Mouse (Mus musculus): ENCODE data around the gene Nr1i2. TPM values are rescaled to one million over a fixed set of nuclear protein-coding genes. Genes with fewer than 3 reads are reported as not detected.
"Not testable (repeated sequence)": the region's sequence is repeated elsewhere in the genome, so short reads cannot be mapped to it uniquely, and the experiment has no call there.

Gene Nr1i2
- total RNA-seq (2017), result not detected in 2 replicates

- peak in 1 of 2 experiments; percentile 53; a peak in 1 of 4 replicates for ATAC-seq (replicated peaks in 1 of 2; ENCODE audit: insufficient read depth in 1 of 2, low FRiP score in 2 of 2, low TSS enrichment in 1 of 2, low read depth in 1 of 2, poor library complexity in 2 of 2, severe bottlenecking in 2 of 2)
Observed at GRCm38 (mm10) chr16:38294685-38295348, at the start of gene Nr1i2. Gene Nr1i2, minus strand, starts transcription at chr16:38294824.

GRCm38 (mm10) chr16:38341396-38342324 lies 47.0 kb upstream of the Nr1i2 start, which contains the start of gene Maats1:
Gene Maats1, minus strand, starts transcription at chr16:38342143.
- ATAC-seq (replicated peaks in 1 of 2; ENCODE audit: insufficient read depth in 1 of 2, low FRiP score in 2 of 2, low TSS enrichment in 1 of 2, low read depth in 1 of 2, poor library complexity in 2 of 2, severe bottlenecking in 2 of 2), result peak; percentile 81 to 85

GRCm38 (mm10) chr16:38338077-38338476 lies 43.5 kb upstream of the Nr1i2 start:
- ATAC-seq (replicated peaks in 1 of 2; ENCODE audit: insufficient read depth in 1 of 2, low FRiP score in 2 of 2, low TSS enrichment in 1 of 2, low read depth in 1 of 2, poor library complexity in 2 of 2, severe bottlenecking in 2 of 2), result not testable (repeated sequence)

- ATAC-seq (replicated peaks in 1 of 2; ENCODE audit: insufficient read depth in 1 of 2, low FRiP score in 2 of 2, low TSS enrichment in 1 of 2, low read depth in 1 of 2, poor library complexity in 2 of 2, severe bottlenecking in 2 of 2), result no peak
Observed at GRCm38 (mm10) chr16:38334431-38334830, 39.8 kb upstream of the Nr1i2 start.

GRCm38 (mm10) chr16:38329340-38329739 lies 34.7 kb upstream of the Nr1i2 start:
- no peak for ATAC-seq (replicated peaks in 1 of 2; ENCODE audit: insufficient read depth in 1 of 2, low FRiP score in 2 of 2, low TSS enrichment in 1 of 2, low read depth in 1 of 2, poor library complexity in 2 of 2, severe bottlenecking in 2 of 2)

GRCm38 (mm10) chr16:38326778-38327397 lies 32.3 kb upstream of the Nr1i2 start:
- no peak for ATAC-seq (replicated peaks in 1 of 2; ENCODE audit: insufficient read depth in 1 of 2, low FRiP score in 2 of 2, low TSS enrichment in 1 of 2, low read depth in 1 of 2, poor library complexity in 2 of 2, severe bottlenecking in 2 of 2)

- no peak for ATAC-seq (replicated peaks in 1 of 2; ENCODE audit: insufficient read depth in 1 of 2, low FRiP score in 2 of 2, low TSS enrichment in 1 of 2, low read depth in 1 of 2, poor library complexity in 2 of 2, severe bottlenecking in 2 of 2)
Observed at GRCm38 (mm10) chr16:38324311-38324710, 29.7 kb upstream of the Nr1i2 start.

- ATAC-seq (replicated peaks in 1 of 2; ENCODE audit: insufficient read depth in 1 of 2, low FRiP score in 2 of 2, low TSS enrichment in 1 of 2, low read depth in 1 of 2, poor library complexity in 2 of 2, severe bottlenecking in 2 of 2), result peak; percentile 83 to 87
Observed at GRCm38 (mm10) chr16:38321452-38321935, 26.9 kb upstream of the Nr1i2 start.

- ATAC-seq (replicated peaks in 1 of 2; ENCODE audit: insufficient read depth in 1 of 2, low FRiP score in 2 of 2, low TSS enrichment in 1 of 2, low read depth in 1 of 2, poor library complexity in 2 of 2, severe bottlenecking in 2 of 2), result no peak
Observed at GRCm38 (mm10) chr16:38319087-38319486, 24.5 kb upstream of the Nr1i2 start.

- no peak for ATAC-seq (replicated peaks in 1 of 2; ENCODE audit: insufficient read depth in 1 of 2, low FRiP score in 2 of 2, low TSS enrichment in 1 of 2, low read depth in 1 of 2, poor library complexity in 2 of 2, severe bottlenecking in 2 of 2)
Observed at GRCm38 (mm10) chr16:38318492-38318891, 23.9 kb upstream of the Nr1i2 start.

- ATAC-seq (replicated peaks in 1 of 2; ENCODE audit: insufficient read depth in 1 of 2, low FRiP score in 2 of 2, low TSS enrichment in 1 of 2, low read depth in 1 of 2, poor library complexity in 2 of 2, severe bottlenecking in 2 of 2), result no peak
Observed at GRCm38 (mm10) chr16:38308195-38308594, 13.6 kb upstream of the Nr1i2 start.

- peak; percentile 66 to 79 for ATAC-seq (replicated peaks in 1 of 2; ENCODE audit: insufficient read depth in 1 of 2, low FRiP score in 2 of 2, low TSS enrichment in 1 of 2, low read depth in 1 of 2, poor library complexity in 2 of 2, severe bottlenecking in 2 of 2)
Observed at GRCm38 (mm10) chr16:38307651-38308050, 13.0 kb upstream of the Nr1i2 start.

- peak in 1 of 2 experiments; percentile 23; a peak in 1 of 4 replicates for ATAC-seq (replicated peaks in 1 of 2; ENCODE audit: insufficient read depth in 1 of 2, low FRiP score in 2 of 2, low TSS enrichment in 1 of 2, low read depth in 1 of 2, poor library complexity in 2 of 2, severe bottlenecking in 2 of 2)
Observed at GRCm38 (mm10) chr16:38307221-38307605, 12.6 kb upstream of the Nr1i2 start.

- 0 out of 4 replicates have a peak, but pooled peaks of 1 of the 2 experiments have one; percentile 27 for ATAC-seq (replicated peaks in 1 of 2; ENCODE audit: insufficient read depth in 1 of 2, low FRiP score in 2 of 2, low TSS enrichment in 1 of 2, low read depth in 1 of 2, poor library complexity in 2 of 2, severe bottlenecking in 2 of 2)
Observed at GRCm38 (mm10) chr16:38306571-38307220, 12.1 kb upstream of the Nr1i2 start.

- no peak for ATAC-seq (replicated peaks in 1 of 2; ENCODE audit: insufficient read depth in 1 of 2, low FRiP score in 2 of 2, low TSS enrichment in 1 of 2, low read depth in 1 of 2, poor library complexity in 2 of 2, severe bottlenecking in 2 of 2)
Observed at GRCm38 (mm10) chr16:38304460-38305194, 10.0 kb upstream of the Nr1i2 start.

GRCm38 (mm10) chr16:38302367-38302766 lies 7.7 kb upstream of the Nr1i2 start:
- no peak for ATAC-seq (replicated peaks in 1 of 2; ENCODE audit: insufficient read depth in 1 of 2, low FRiP score in 2 of 2, low TSS enrichment in 1 of 2, low read depth in 1 of 2, poor library complexity in 2 of 2, severe bottlenecking in 2 of 2)

GRCm38 (mm10) chr16:38298410-38298809 lies 3.8 kb upstream of the Nr1i2 start:
- no peak for ATAC-seq (replicated peaks in 1 of 2; ENCODE audit: insufficient read depth in 1 of 2, low FRiP score in 2 of 2, low TSS enrichment in 1 of 2, low read depth in 1 of 2, poor library complexity in 2 of 2, severe bottlenecking in 2 of 2)

All from hematopoietic stem cell, adult 5-6 weeks (primary cell).